Mouse (Mus musculus) hindlimb bud, embryonic 11.5 days (tissue): ENCODE results near the gene Gli1.
A peak's percentile ranks its signal among the peaks of the same experiment; 100 is the strongest.

Source experiments
- DNase-seq: peaks from one replicate; pipeline ENCODE4 v3.0.0-alpha.2; 2012; ENCODE audit warnings: low read depth, low spot score; ENCODE audit errors: extremely low spot score

Gene Gli1

DNA sequence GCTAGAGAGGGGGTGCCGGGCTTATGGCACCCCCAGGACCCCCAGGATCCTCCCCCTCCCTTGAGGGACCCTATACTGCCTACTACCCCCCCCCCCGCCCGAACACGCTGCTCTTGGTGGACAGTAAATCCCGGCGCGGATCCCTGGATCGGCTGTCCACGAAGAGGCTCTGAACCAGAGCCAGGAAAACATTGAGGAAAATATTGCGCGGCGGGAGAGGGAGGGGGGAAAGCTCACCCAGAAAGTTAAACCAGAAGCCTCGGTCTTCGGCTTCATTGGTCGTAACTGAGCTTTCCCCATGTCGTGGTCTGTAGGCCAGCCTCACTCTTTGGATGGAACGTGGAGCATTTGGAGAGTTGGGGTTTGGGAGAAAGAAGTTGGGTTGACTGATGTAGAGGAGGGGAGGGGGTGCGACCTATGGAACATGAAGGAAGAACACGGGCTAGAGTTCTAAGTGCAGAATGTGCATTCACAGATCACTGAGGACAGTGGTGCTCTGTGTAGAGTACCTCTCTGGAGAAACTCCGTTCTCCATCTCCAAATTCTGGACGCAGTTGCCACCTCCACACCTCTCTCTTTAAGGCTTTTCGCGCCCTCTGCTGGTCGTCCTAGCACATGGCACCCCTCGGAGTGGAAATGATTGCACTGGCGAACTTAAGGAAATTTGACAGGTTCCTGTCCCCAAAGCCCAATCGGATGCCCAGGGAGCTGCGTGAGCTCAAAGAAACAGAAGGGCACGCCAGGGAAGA is at the start of gene Gli1:
Gene Gli1, minus strand, starts transcription at position 84 of the 749 bp plus-strand sequence.
- DNase-seq, result peak; percentile 91

DNA sequence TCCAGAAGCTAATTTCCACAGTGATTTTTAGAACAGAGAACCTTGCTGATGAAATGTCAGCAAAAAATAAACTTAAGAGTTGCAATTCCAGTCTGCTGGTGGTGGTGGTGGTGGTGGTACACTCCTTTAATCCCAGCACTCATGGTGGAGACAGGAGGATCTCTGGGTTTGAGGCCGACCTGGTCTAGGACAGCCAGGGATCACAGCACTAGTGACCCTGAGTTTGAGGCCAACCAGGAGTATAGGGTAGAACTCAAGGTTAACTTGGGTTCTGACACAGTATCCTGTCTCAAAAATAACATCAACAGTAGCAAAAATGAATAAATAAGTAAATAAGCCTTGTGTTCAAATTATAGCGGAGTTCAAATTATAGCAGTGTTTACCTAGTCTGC is 40.0 kb upstream of the Gli1 start:
- no peak for DNase-seq

DNA sequence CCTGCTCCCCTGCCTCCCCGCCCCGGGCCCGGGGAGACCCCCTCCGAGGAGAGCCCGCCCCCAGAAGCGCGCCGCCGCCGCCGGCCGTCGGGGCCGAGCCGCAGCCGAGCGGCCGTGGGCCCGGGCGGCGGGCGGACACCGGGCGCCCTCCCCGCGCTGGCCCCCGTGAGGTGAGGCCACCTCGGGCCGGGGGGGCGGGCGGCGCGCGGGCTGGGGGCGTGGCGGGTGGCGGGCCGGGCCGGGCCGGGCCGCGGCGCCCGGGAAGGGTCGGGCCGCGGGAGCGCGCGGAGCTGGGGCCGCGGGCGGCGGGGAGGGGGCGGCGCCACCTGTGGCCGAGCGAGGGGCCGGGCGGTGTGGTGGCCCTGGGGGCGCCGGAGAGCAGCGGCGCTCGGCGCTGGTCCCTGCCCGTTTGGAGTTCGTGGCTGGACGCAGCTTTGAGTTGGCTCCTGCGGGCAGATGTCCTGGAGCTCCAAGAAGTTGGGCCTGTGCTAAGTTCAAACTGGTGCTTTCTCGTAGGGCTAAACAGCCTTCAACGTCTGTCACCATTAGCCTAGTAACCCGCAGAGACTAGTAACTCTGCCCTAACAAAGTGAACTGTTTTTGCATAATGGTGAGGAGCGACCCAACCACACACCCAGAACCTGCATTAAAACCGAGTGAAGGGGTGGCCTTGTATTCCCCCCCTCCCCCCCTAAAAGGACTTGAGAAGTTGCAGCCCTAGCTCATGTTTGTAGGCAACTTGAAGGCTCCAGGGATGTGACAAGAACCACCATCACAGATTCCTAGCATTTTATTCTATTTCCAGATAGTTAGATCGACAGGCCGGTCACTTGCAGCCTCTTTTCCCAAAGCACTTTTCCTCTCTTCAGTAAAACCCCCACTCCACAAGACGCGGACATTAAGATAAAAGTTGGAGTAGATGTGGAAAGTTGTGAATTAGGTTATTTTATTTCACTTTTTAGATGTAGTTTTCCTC is 39.3 kb upstream of the Gli1 start:
- peak; percentile 31 for DNase-seq

DNA sequence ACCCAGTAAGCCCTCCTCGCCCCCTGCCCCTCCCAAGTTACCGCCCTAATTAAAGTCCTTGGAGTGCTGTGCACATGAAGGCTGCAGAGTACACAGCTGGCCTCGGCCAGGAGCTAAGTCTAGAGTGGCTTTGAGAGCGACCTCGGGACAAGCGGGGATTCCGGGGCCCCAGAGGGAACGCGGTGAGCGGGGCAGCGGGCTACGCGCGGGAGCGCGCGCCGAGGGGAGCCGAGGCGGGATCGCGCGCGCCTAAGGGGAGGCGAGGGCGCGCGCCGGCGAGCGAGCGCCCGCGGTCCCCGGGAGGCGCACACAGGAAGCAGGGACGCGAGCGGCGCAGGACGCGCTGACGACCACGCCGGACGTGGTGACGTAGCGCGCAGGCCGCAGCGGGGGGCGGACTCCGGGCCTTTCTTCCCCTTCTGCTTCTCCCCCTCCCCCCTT is 38.5 kb upstream of the Gli1 start, which contains the start of gene R3hdm2:
Gene R3hdm2, plus strand, starts transcription at position 77 of the 441 bp plus-strand sequence.
- peak; percentile 60 for DNase-seq

DNA sequence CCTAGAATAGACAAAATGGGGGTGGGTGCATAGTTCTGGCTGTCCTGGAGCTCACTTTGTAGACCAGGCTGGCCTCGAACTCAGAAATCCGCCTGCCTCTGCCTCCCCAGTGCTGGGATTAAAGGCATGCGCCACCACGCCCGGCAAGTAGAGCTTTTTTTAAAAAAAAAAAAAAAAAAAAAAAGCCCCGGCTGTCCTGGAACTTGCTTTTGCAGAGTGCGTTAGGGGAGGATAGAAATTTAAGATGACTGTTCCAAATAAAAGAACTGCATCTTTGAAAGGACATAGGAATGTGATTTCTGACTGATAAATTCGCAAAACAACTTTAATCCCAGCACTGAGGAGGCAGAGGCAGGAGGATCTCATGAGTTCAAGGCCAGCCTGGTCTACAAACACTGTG is 37.9 kb upstream of the Gli1 start:
- DNase-seq, result no peak

DNA sequence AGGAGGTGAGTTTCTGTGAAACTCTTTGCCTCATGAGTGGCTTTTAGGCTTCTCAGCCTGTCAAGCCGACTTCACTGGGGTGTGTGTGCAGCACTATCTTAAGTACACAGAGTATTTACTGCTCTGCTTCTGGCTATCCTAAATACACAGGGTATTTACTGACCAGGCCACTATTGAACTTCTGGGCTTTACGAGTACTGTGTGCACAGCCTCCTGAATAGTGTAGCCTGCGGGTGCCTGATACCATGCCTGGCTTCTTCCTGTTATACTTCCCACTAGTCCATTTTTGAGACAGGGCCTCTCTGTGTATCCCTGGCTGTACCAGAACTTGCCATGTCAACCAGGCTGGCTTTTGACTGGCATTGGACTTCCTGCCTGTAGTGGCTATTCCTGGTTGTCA is 35.9 kb upstream of the Gli1 start:
- no peak for DNase-seq

DNA sequence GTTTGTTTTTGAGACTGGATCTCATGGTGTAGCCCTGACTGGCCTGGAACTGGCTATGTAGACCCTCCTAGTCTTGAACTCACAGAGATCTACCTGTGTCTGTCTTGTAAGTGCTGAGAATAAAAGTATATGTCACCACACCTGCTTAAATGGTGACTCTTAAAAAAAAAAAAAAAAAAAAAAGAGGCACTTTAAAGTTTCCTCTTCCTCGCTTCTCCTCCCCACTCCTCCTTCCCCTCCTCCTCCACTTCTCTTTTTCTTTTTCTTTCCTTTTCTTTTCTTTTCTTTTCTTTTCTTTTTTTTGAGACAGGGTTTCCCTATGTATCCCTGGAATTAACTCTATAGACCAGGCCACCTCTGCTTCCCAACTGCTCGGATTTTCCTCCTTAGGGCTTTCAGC is 29.2 kb upstream of the Gli1 start:
- DNase-seq, result no peak

DNA sequence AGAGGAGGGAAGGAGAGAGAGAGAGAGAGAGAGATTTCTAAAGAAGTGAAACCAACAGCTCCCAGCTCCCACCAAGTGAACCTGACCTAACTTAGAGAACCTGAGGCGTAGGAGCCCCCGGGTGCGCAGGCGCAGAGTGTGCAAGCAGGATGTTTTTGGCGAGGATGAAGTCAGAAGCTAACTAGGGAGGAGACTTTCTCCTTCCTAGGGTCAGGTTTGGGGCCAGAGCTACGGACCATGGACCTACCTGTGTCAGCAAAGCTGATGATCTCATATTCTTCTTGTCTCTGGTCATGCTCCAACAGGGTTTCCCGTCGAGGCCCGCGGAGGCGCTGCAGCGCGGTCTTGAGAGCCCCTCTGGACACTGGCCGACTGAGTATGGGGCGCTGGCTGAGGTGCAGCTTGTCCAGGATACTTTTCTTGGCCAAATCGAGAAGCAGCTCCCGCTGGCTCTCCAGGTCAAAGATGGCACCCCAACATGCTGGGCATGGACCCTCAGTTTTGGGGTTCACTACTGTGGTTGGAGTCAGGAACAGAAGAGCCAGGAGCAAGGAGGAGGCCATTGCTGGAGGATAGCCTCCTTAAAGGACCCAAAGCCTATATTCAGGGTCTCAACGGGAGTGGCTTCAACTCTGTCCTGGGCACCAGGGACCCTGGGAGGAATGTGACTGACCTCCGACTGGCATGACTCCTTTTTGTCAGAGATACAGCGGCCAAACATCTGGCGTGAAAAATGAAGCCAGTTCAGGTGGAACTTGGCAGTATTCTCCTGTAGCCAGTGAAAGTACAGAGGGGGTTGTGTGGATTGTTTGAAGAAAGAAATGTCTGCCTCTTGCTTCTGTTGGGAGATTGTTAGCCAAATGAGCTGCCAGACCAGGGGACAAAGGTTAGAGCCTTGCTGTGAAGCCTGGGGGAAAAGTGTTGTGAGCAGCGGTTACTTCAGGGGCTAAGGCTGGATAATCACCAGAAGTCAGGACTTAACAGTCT is 28.4 kb upstream of the Gli1 start, which contains the start of gene Inhbc:
Gene Inhbc, minus strand, starts transcription at position 598 of the 987 bp plus-strand sequence.
- no peak for DNase-seq

DNA sequence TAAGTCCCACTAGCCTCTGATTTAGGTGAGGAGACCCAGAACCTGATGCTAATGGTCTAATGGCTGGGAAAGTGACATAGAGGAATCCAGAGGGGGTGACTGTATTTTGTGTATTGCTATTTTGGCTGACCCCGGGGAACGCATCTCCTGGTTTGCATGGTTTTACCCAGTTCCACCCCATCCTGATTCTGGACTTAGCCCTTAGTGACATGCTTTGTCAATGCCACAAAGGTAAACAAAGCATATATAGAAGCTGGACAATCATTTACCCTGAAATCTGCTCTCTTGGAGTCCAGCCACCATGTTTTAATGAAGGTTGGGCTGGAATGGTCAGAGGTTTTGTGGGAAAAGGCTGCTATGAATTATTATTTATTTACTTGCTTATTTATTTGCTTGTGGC is 26.5 kb upstream of the Gli1 start:
- DNase-seq, result no peak

DNA sequence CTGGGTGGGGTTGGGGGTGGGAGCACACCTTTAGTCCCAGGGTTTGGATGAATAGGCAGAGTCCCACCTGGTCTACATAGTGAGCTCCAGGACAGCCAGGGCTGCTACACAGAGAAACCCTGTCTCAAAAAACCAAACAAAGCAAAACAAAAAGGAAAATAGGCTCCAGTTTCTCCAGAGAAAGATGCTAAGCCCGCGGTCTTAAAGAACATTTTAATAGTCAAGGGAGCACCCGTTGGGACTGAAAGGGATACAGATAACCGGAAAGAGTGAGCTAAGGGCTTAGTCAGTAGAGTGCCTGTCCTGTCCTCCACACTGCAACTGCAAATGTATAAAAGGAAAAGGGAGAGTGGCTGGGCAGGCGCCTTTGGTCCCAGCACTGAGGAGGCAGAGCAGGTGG is 25.3 kb upstream of the Gli1 start:
- DNase-seq, result no peak

DNA sequence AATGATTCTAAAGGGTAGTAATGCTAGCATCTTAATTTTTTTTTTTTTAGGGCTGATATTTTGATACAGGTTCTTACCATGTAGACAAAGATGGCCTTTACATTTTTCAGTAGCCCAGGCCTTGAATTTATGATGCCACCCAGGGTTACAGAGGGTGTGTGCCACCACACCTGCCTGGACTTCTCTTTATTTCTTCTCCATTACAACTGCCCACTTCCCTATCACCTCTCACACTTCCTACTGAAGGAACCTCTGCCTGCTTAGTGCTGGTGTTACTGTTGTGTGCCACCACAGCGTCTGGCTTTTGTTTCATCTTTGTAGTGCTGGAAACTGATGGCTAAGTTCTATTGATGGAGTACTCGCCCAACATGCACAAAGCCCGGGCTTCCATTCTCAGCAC is 18.9 kb upstream of the Gli1 start:
- no peak for DNase-seq

DNA sequence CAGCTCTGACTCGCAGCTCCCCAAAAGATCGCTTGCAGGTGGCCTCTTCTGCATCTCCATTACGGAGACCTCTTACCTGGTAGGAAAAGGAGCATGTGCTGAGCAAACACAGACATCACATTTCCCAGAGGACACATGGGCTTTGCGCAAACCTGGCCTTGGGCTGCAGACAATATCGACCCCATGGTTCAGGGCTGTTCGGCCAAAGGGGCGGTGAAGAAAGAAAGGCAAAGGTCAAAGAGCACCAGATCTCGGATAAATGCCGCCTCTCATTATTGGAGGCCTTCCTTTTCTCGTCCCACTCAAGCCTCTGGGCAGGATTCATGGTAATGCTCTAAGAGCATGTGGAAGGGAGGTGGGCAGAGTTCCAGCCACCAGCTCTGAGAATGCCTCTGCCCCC is 13.6 kb upstream of the Gli1 start:
- DNase-seq, result no peak

DNA sequence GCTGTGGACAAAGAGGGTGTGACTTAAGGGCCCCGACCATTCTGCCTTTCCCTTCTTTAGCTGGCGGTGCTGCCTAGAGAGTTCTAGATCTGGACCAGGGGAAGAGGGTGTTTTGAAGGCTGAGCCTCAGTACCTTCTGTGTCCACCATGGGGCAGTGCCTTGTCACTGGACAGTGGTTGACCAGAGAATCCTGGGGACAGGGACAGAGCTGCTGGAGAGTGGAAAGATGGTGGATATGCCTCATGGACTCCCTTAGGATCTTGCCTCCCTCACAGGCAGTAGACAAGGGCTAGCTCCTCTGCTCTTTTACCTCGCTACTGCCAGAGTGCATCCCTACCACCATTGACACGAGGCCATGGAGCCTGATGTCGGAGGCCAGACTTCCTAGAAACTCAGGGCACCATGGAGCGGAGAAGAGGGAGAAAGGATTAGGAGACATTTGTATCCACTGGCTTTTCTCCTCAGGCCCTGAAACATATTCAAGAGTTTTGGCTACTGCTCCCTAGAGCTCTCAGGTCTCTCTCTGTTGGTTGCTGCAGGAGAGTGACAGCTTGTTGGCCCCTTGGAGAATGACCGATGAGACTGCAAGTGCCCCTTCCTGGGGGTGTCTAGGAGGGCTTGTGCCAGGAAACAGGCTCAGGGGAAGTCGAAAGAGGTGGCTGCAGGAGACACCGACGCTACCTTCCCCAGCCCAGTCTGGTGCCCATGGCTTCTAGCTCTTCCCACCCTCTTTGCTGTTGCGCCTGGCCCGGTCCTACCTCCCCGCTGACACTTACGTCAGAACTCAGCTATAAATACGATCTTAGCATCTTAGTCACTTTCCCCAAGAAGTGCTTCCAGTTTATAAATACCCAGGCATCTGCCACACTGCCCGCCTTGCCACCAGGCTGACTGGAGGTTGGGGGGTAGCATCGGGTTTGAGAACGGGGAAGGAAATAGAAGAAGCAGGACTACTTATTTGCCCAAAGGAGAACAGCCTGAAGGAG is 12.4 kb upstream of the Gli1 start, which contains the start of gene Inhbe:
Gene Inhbe, minus strand, starts transcription at position 503 of the 987 bp plus-strand sequence.
- DNase-seq, result no peak

DNA sequence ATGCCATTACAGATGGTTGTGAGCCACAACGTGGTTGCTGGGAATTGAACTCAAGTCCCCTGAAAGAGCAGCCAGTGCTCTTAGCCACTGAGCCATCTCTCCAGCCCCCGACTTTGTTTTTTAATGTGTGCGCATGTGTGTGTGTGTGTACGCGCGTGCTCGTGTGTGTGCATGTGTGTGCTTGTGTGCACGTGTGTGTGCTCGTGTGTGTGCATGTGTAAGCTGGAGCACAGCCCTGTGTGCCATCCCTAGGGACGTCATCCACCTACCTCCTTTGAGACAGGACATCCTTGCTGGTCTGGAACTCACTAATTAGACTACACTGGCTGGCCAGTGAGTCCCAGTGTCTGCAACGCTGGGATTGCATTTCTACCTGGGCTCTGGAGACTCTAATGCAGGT is 11.0 kb upstream of the Gli1 start:
- DNase-seq, result no peak

DNA sequence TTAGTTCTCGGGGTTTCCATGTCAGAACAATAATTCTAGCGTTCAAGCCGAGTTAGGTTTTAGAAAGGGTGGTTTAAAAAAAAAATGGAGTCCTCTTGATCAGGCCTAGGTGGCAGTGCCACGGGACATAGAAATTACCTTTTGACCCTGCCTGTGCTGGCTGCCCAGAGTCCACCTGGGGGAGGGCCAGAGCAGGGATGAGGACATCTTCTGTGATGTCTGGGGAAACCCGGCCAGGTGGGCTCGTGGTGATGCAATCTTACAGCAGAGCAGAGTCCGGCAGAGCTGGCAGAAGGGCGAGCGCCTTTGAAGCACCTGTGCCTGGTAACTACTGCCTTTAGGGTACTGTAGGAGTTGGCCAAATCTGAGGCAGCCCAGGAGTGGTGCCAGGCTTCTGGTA is 10.4 kb upstream of the Gli1 start:
- DNase-seq, result no peak

DNA sequence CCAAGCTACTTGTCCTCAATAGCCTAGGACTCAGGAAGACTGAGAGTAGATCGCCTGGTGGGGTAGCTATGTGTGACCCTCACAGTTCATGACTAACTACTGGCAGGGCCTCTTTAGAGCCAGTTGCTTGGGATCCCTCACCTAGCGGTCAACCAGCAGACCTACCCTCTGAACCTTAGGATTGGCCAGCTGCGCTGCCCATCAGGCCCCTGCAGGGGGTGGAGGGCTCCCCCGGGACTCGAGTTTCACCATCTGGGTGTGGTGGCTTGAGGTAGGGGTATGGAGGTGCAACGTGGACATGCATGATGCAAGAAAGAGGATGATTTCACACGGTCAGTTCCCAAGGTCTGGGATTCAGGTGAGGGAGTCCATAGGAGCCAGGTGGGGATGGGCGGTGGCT is 9.9 kb upstream of the Gli1 start:
- no peak for DNase-seq

DNA sequence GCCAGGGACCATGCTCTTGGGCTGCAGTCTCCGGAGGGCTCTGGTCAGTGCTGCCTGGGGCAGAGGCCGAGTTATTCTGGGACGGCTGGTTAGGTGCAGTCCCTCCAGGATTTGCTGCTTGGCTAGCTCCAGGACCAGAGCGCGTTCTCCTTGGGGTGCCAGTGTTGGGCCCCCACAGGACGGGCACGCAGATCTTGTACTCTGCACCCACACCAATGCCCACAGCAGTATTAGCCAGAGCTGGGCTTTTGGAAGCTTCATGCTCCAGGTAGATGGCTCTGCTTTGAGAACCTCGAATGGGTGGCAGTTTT is 9.5 kb upstream of the Gli1 start:
- DNase-seq, result no peak

DNA sequence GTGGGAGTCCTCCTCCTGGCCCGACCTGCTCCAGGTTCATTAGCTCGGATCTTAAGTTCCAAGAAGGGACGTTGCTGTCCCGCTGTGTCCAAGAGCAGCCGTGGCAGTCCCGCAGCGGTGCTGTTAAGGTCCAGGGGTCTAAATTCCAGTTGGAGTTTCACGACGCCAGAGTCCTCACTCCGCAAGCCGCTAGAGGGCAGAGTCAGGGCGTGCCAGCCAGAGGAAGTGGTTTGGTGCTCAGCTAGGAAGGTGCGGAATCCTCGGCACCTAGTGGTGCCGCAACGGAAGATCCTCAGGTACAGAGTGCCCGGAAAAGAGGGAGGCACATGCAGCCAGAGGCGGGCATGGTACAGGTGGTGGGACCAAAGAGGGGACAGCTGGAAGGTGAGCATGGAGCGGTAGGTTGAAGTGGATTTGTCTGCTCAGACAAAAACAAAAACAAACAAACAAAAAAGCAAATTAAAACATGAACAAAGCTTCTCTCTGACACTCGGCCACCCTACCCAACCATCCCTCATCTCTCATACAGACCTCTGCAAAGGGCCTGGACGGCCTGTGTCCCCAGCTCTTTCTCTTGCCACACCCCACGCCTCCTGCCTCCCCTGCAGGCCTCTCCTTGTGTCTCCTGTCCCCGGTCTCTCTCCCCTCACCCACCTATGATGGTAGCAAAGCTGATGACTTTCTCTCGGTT is 9.0 kb upstream of the Gli1 start:
- DNase-seq, result no peak

DNA sequence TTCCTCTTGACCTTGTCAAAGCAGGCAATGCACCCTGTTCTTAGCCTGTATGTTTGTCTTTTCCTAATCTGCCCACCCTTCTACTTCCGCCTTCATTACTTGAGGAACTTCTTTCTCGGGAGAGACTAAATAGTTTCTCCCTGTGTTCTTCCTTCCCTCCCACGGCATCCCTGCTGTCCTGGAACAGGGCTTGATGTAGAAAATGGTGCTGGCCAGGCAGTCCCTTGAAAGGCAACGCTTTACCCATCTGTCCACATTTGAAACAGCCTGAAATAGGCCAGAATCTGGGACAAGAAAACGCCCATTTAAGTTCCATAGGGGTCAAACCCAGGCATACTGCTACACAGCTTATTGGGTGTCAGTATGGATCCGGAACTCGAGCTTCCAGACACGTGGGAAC is 8.0 kb upstream of the Gli1 start:
- no peak for DNase-seq
